Mouse (Mus musculus): ENCODE results near the gene Rccd1.

Gene Rccd1

GRCm38 (mm10) chr7:80252886-80253285, 71.4 kb downstream of the Rccd1 start:
- DNase-seq = no peak

GRCm38 (mm10) chr7:80252437-80252836, 71.8 kb downstream of the Rccd1 start:
- no peak for DNase-seq

- DNase-seq = no peak
These were observed 77.4 kb downstream of the Rccd1 start for GRCm38 (mm10) chr7:80246859-80247258.

GRCm38 (mm10) chr7:80246148-80246721, 78.0 kb downstream of the Rccd1 start, which contains the start of gene Ttll13:
Gene Ttll13, plus strand, starts transcription at chr7:80246376.
- peak; percentile 93 to 98 for DNase-seq

GRCm38 (mm10) chr7:80244851-80245250, 79.4 kb downstream of the Rccd1 start:
- DNase-seq = no peak
